11 mouse cellular contexts compared by ENCODE assay signal in genomic region chr17:35204494-35205379, GRCm38 (mm10). TPM values are rescaled to one million over a fixed set of nuclear protein-coding genes. Genes with fewer than 3 reads are reported as not detected.
DNase-seq lines count a peak whose midpoint lies in the region; ATAC-seq and TF ChIP-seq lines count a peak whose summit lies in the region.
"Had no signal": no experiment of that assay in that cellular context is flagged by ENCODE, and none has a peak within 500 bp of the region (broad histone marks: within the 10 kb centered on the region; RNA-seq: fewer than 3 reads in every experiment).

Lta (minus strand) TSS chr17:35205351.

- no peak for TF ChIP-seq POLR2A in MEL (IDR thresholded peaks at IDR 0.05; ENCODE audit: control insufficient read depth in 1 of 2, insufficient read depth in 1 of 2, low read depth in 1 of 2, low read length in 2 of 2, poor library complexity in 1 of 2)

- peak; percentile 45 for DNase-seq in lung, postnatal 36 days
- no peak for DNase-seq in lung, postnatal 10 days
- no peak for DNase-seq in MEL (ENCODE audit: low read depth, low spot score)
- DNase-seq in thymus, postnatal 10 days (ENCODE audit: low spot score in 2 of 2) = peak; percentile 69 to 74
- no peak for DNase-seq in testis, postnatal 10 days (ENCODE audit: low spot score)
- no peak for DNase-seq in urinary bladder, postnatal 36 days (ENCODE audit: low spot score in 2 of 2)

- no peak within 1 kb of the TSS for H3K27ac ChIP-seq in MEL (ENCODE audit: control insufficient read depth, low read depth, low read length)

- no peak within 1 kb of the TSS for H3K4me3 ChIP-seq in MEL (ENCODE audit: control insufficient read depth in 1 of 2, insufficient read depth in 1 of 2, low read depth in 2 of 2, low read length in 2 of 2)

- no peak for TF ChIP-seq EP300 in MEL (IDR thresholded peaks at IDR 0.05; ENCODE audit: low read depth in 1 of 2, low read length in 2 of 2)

- no peaks in the 10 kb centered on the region for H3K9me3 ChIP-seq in MEL (replicated peaks; ENCODE audit: insufficient read depth, low read length)

- H3K4me1 ChIP-seq in MEL (ENCODE audit: control insufficient read depth in 1 of 2, insufficient read depth in 2 of 2, low read length in 2 of 2) = peaks cover 7 to 25% of the 10 kb centered on the region in 2 experiments; a peak in 3 of 4 replicates

- no peaks in the 10 kb centered on the region; the same call in 1 of the 2 replicates for H3K79me2 ChIP-seq in MEL (ENCODE audit: control insufficient read depth, insufficient read depth, low read length, poor library complexity)

- TF ChIP-seq RAD21 in MEL (IDR thresholded peaks at IDR 0.05; ENCODE audit: low read depth, low read length) = no peak

- ATAC-seq in inflammation-experienced regulatory T-cells, adult 6 months = peak; percentile 57
- ATAC-seq in frontal cortex, adult (ENCODE audit: low TSS enrichment) = no peak

- H3K36me3 ChIP-seq in MEL (ENCODE audit: control insufficient read depth in 1 of 2, insufficient read depth in 2 of 2, low read length in 2 of 2) = peaks cover 0 to 15% of the 10 kb centered on the region in 2 experiments; a peak in 2 of 4 replicates

- no peak within 1 kb of the TSS for H3K9ac ChIP-seq in MEL (ENCODE audit: control insufficient read depth, low read depth, low read length, poor library complexity, severe bottlenecking)

- H3K27me3 ChIP-seq in MEL (ENCODE audit: control insufficient read depth in 1 of 2, insufficient read depth in 2 of 2, low read length in 2 of 2) = no peaks in the 10 kb centered on the region

- TF ChIP-seq CTCF in MEL (IDR thresholded peaks at IDR 0.05 in 2 of 3, conservative IDR thresholded peaks at IDR 0.05 in 1 of 3; ENCODE audit: control insufficient read depth in 1 of 3, insufficient read depth in 1 of 3, low read depth in 2 of 3, low read length in 3 of 3, poor library complexity in 1 of 3, severe bottlenecking in 1 of 3) = no peak

TF ChIP-seq in MEL, 35 proteins besides CTCF, POLR2A, EP300 and RAD21:
- TF ChIP-seq BHLHE40 (IDR thresholded peaks at IDR 0.05; ENCODE audit: borderline replicate concordance, low read depth, low read length) (no peak), JUND (IDR thresholded peaks at IDR 0.05; ENCODE audit: low read depth, low read length) (peak; percentile 94)

RNA-seq across cellular contexts. Expression of gene Lta, which starts in this region (rescaled TPM):
- not detected in 2 replicates for total RNA-seq in MEL (2012; rRNA removed)
- under 1 TPM in 1 of 2 experiments, not detected in 1; 0.24 TPM for polyA plus RNA-seq in MEL (2012; ENCODE audit: insufficient read depth in 1 of 2, insufficient read length in 2 of 2, low read depth in 1 of 2, low replicate concordance in 2 of 2, missing spikeins in 1 of 2)
- polyA plus RNA-seq in inflammation-experienced regulatory T-cells, adult 6 months (2017; shearing (Covaris generic)) = 100 to 1,000 TPM in 1 of 3 experiments, 10 to 100 TPM in 2; 34.4 to 113 (median 95.2) TPM
- total RNA-seq: hematopoietic stem cell, adult 5-6 weeks; liver, adult 2 months; megakaryocyte, adult 5-6 weeks had no signal
- polyA plus RNA-seq: liver, adult 2 months had no signal

Comparison
In these comparisons a context has a peak if more than half of its experiments do, and no peak if none do; other contexts are left out.
1. RNA of gene Lta (polyA plus RNA-seq): 34.4 to 113 TPM in inflammation-experienced regulatory T-cells, adult 6 months; 0.24 TPM in MEL; every median in the first group is over 10 times any median in the second.
2. DNase-seq: peak in lung, postnatal 36 days (single experiment) and thymus, postnatal 10 days (2 of 2); none in lung, postnatal 10 days (single experiment), MEL (single experiment), testis, postnatal 10 days (single experiment) and urinary bladder, postnatal 36 days (0 of 2).